Mouse (Mus musculus): ENCODE results near the gene Mapkapk3. TPM values are rescaled to one million over a fixed set of nuclear protein-coding genes. Genes with fewer than 3 reads are reported as not detected.

Mapkapk3 gene
- polyA plus RNA-seq, 1 experiment from 2014 or later = 1.4 TPM

DNA sequence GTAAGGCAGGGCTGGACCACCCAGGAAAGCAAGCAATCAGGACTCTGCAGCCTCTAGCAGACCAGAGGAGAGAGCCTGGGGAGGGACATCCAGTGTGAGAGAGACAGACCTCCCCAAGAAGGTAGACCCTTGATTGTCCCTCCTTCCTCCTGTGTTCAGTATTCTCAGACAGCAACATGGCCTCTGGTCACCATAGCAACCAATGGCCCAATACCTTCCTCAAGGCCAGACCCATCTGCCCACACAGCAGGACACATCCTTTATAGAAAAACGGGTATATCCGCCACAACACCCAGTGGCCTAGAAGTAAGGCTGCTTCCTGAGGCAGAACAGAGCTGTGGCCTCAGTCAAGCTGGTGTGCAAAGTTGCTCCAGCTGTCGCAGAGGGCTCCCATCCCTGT, 34.1 kb downstream of the Mapkapk3 start:
- WGBS = 50% methylated on average over 3 of the region's 3 CpGs
- Histone ChIP-seq H3K36me3 (ENCODE audit: control insufficient read depth, insufficient read depth, low read length) (no peaks in the 10 kb centered on the region), H3K27me3 (replicated peaks; ENCODE audit: control insufficient read depth, insufficient read depth, low read length) (no peaks in the 10 kb centered on the region), H3K9me3 (replicated peaks; ENCODE audit: control insufficient read depth, low read length) (no peaks in the 10 kb centered on the region), H3K4me1 (ENCODE audit: control insufficient read depth, insufficient read depth, low read length) (peaks cover 24% of the 10 kb centered on the region), H3K27ac (ENCODE audit: low read depth, low read length) (peak overlapping the region; percentile 35; the same call in 1 of the 2 replicates), H3K4me3 (ENCODE audit: low read depth, low read length) (no peak overlapping the region), H3K9ac (ENCODE audit: low read length) (no peak overlapping the region), H3K4me2 (ENCODE audit: low read length) (no peak overlapping the region)
- DNase-seq (ENCODE audit: low spot score) (peak; percentile 56), ATAC-seq (no peak)

DNA sequence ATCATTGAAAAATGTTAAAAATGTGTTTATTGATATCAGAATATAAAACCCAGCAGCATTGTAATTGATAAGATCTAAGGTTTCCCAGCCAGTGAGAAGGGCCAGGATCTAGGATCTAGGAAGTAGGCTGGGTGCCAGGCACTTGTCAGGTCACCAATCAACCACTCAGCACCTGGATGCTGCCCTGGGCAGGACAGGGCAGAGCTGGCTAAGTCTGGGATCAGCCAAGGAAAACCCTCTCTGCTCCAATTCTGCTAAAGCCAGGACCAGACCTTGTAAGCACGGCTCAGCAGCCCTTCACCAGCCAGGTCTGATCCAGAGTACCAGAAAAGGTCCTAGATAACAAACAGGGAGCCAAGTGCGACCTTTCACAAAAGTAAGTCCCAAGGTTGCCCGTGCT, 34.8 kb downstream of the Mapkapk3 start:
- Histone ChIP-seq H3K4me3 (ENCODE audit: low read depth, low read length) (no peak overlapping the region), H3K4me2 (ENCODE audit: low read length) (no peak overlapping the region; the same call in 1 of the 2 replicates), H3K4me1 (ENCODE audit: control insufficient read depth, insufficient read depth, low read length) (peaks cover 24% of the 10 kb centered on the region), H3K27me3 (replicated peaks; ENCODE audit: control insufficient read depth, insufficient read depth, low read length) (no peaks in the 10 kb centered on the region), H3K27ac (ENCODE audit: low read depth, low read length) (peak overlapping the region; percentile 62), H3K36me3 (ENCODE audit: control insufficient read depth, insufficient read depth, low read length) (no peaks in the 10 kb centered on the region), H3K9ac (ENCODE audit: low read length) (no peak overlapping the region), H3K9me3 (replicated peaks; ENCODE audit: control insufficient read depth, low read length) (no peaks in the 10 kb centered on the region)
- no peak for ATAC-seq
- 83% methylated on average over 3 of the region's 3 CpGs for WGBS
- DNase-seq (ENCODE audit: low spot score) = no peak

DNA sequence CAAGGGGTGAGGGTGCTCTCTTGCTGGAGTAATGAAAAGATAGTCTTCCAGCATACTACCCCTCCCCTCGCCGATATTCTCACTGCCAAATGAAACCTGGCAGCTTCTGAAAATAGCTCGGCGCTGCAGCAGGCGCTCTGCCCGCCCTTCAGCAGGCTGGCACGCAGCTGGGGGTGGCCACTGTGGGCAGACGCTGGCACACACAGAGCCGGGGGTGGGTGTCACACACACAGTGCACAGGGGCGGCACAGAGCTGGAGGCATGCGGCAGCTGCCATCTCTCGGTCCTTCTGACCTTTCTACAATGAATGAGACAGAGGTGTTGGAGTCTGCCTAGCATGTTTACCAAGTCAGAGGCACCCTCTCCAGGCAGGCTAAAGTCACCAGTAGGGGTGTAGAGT, 35.2 kb downstream of the Mapkapk3 start:
- 47% methylated on average over 12 of the region's 12 CpGs for WGBS
- ATAC-seq = peak; percentile 76; the same call in 1 of the 2 replicates

DNA sequence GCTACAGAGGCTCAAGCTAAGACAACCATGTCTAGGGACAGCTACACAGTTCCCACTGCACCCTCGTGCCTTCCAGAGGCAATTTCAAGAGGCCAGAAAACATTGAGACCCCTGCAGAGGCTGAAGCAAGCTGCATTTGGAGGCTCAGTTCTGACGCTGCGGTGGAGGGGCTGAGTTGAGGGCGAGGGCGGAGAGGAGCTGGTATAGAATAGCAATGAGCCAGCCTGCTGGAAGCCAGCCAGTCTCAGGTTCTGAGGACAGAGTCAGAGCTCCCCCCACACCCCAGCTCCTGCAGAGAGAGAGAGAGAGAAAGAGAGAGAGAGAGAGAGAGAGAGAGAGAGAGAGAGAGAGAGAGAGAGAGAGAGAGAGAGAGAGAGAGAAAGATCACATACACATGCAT, 37.5 kb downstream of the Mapkapk3 start:
- Histone ChIP-seq H3K9me3 (replicated peaks; ENCODE audit: control insufficient read depth, low read length) (no peaks in the 10 kb centered on the region), H3K4me3 (ENCODE audit: low read depth, low read length) (no peak overlapping the region), H3K36me3 (ENCODE audit: control insufficient read depth, insufficient read depth, low read length) (no peaks in the 10 kb centered on the region), H3K27me3 (replicated peaks; ENCODE audit: control insufficient read depth, insufficient read depth, low read length) (no peaks in the 10 kb centered on the region), H3K4me2 (ENCODE audit: low read length) (peak overlapping the region; percentile 29; the same call in 1 of the 2 replicates), H3K4me1 (ENCODE audit: control insufficient read depth, insufficient read depth, low read length) (peaks cover 24% of the 10 kb centered on the region), H3K27ac (ENCODE audit: low read depth, low read length) (peak overlapping the region; percentile 72), H3K9ac (ENCODE audit: low read length) (peak overlapping the region; percentile 46)
- peak; percentile 84 for DNase-seq (ENCODE audit: low spot score)
- ATAC-seq = peak; percentile 79
- 1% methylated on average over 5 of the region's 5 CpGs for WGBS

More for the DNA sequence above, 35.2 kb downstream of the Mapkapk3 start:
- peaks cover 24% of the 10 kb centered on the region for H3K4me1 ChIP-seq (ENCODE audit: control insufficient read depth, insufficient read depth, low read length)
- no peak overlapping the region for H3K9ac ChIP-seq (ENCODE audit: low read length)
- H3K9me3 ChIP-seq (replicated peaks; ENCODE audit: control insufficient read depth, low read length) = no peaks in the 10 kb centered on the region
- no peaks in the 10 kb centered on the region for H3K36me3 ChIP-seq (ENCODE audit: control insufficient read depth, insufficient read depth, low read length)
- H3K4me3 ChIP-seq (ENCODE audit: low read depth, low read length) = no peak overlapping the region
- H3K4me2 ChIP-seq (ENCODE audit: low read length) = no peak overlapping the region; the same call in 1 of the 2 replicates
- H3K27me3 ChIP-seq (replicated peaks; ENCODE audit: control insufficient read depth, insufficient read depth, low read length) = no peaks in the 10 kb centered on the region
- peak overlapping the region; percentile 62 for H3K27ac ChIP-seq (ENCODE audit: low read depth, low read length)
- peak; percentile 80 for DNase-seq (ENCODE audit: low spot score)

DNA sequence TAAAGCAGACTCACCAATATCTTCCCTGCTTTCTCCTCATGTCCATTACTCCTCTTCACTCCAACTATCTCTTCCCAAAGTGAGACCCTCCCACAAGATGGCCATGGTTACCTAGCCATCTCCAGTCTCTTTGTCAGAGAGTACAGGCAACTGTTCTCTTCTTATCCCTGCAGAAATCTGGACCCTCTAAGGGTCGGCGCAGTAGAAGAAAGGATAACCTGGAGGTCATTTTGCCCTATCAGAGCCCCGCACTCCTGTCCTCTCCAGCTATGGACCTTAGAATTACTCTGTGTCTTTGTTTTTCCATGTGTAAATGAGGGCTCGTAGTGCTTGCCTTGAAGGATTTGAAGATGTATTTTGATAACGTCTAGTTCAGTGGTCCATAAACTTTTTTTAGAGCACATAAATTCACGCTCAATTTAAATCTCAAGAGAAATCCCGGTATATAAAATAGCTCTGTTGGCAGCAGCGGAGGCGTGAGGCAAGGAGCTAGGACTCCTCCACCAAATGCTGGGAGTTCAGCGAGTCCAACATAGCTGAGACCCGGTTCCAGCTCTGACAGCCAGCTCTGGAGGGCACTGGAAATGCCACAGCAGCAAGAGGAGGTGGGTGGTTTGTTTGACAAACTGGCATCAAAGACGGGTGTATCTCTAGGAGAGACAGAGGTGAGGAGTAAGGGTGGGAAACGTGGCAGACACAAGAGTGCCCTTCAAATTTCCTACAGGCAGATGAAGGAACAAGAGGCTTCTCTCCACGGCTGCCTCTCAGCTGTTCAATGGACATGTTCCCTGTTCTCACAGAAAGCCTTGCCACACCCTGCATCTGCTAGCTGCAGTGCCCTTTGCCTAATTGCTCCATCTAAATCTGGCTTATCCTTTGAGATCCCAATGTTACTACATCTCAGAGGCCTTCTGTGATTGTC, 39.0 kb downstream of the Mapkapk3 start:
- H3K4me2 ChIP-seq (ENCODE audit: low read length) = no peak overlapping the region
- H3K4me3 ChIP-seq (ENCODE audit: low read depth, low read length) = no peak overlapping the region
- H3K36me3 ChIP-seq (ENCODE audit: control insufficient read depth, insufficient read depth, low read length) = no peaks in the 10 kb centered on the region
- no peak for ATAC-seq
- no peak for DNase-seq (ENCODE audit: low spot score)
- no peak overlapping the region for H3K27ac ChIP-seq (ENCODE audit: low read depth, low read length)
- no peaks in the 10 kb centered on the region for H3K9me3 ChIP-seq (replicated peaks; ENCODE audit: control insufficient read depth, low read length)
- H3K9ac ChIP-seq (ENCODE audit: low read length) = no peak overlapping the region
- 81% methylated on average over 14 of the region's 14 CpGs for WGBS
- H3K27me3 ChIP-seq (replicated peaks; ENCODE audit: control insufficient read depth, insufficient read depth, low read length) = no peaks in the 10 kb centered on the region
- peaks cover 24% of the 10 kb centered on the region for H3K4me1 ChIP-seq (ENCODE audit: control insufficient read depth, insufficient read depth, low read length)

DNA sequence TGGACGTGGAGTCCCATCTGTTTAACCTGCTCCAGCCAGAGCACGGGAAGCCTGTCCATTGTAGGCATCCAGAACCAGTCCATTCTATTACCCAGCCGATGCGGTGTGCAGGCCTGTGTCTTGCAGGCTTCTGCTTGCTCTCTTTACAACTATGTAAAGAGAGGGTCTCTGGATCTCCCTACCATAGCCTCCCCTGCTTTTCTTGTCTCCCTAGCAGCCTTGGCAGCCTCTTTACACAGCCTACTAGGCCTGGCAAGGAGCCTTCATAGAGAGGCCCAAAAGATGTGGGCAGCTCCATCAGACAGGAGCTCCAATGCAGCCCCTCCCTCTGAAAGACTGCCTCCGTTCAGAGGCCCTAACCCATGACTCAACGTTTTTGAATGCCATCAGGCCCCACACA, 40.5 kb downstream of the Mapkapk3 start:
- H3K4me3 ChIP-seq (ENCODE audit: low read depth, low read length) = no peak overlapping the region
- H3K36me3 ChIP-seq (ENCODE audit: control insufficient read depth, insufficient read depth, low read length) = no peaks in the 10 kb centered on the region
- no peak for DNase-seq (ENCODE audit: low spot score)
- no peaks in the 10 kb centered on the region for H3K27me3 ChIP-seq (replicated peaks; ENCODE audit: control insufficient read depth, insufficient read depth, low read length)
- 74% methylated on average over 6 of the region's 6 CpGs for WGBS
- no peak overlapping the region for H3K27ac ChIP-seq (ENCODE audit: low read depth, low read length)
- no peak overlapping the region for H3K4me2 ChIP-seq (ENCODE audit: low read length)
- H3K9me3 ChIP-seq (replicated peaks; ENCODE audit: control insufficient read depth, low read length) = no peaks in the 10 kb centered on the region
- H3K9ac ChIP-seq (ENCODE audit: low read length) = no peak overlapping the region
- peaks cover 11% of the 10 kb centered on the region for H3K4me1 ChIP-seq (ENCODE audit: control insufficient read depth, insufficient read depth, low read length)
- ATAC-seq = no peak

DNA sequence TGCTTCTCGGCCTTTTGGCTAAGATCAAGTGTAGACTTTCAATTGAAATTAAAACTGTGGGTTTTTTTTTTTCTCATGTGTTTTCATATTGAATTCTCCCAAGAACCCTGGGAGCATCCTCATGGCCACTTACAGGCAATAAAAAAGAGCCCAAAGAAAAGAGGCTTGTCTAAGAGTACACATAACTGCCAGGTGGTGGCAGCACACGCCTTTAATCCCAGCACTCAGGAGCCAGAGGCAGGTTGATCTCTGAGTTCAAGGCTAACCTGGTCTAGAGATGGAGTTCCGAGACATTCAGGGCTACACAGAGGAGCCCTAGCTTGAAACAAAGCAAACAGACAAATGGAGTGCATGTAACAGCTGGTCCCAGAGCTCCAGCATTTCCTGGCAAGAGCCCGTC, 43.5 kb downstream of the Mapkapk3 start:
- H3K4me3 ChIP-seq (ENCODE audit: low read depth, low read length) = no peak overlapping the region
- WGBS = 66% methylated on average over 4 of the region's 4 CpGs
- DNase-seq (ENCODE audit: low spot score) (no peak), ATAC-seq (no peak)
- no peaks in the 10 kb centered on the region for H3K4me1 ChIP-seq (ENCODE audit: control insufficient read depth, insufficient read depth, low read length)
- no peak overlapping the region for H3K27ac ChIP-seq (ENCODE audit: low read depth, low read length)
- no peaks in the 10 kb centered on the region for H3K36me3 ChIP-seq (ENCODE audit: control insufficient read depth, insufficient read depth, low read length)
- no peaks in the 10 kb centered on the region for H3K27me3 ChIP-seq (replicated peaks; ENCODE audit: control insufficient read depth, insufficient read depth, low read length)
- H3K9ac ChIP-seq (ENCODE audit: low read length) = no peak overlapping the region
- no peaks in the 10 kb centered on the region for H3K9me3 ChIP-seq (replicated peaks; ENCODE audit: control insufficient read depth, low read length)
- no peak overlapping the region for H3K4me2 ChIP-seq (ENCODE audit: low read length)

DNA sequence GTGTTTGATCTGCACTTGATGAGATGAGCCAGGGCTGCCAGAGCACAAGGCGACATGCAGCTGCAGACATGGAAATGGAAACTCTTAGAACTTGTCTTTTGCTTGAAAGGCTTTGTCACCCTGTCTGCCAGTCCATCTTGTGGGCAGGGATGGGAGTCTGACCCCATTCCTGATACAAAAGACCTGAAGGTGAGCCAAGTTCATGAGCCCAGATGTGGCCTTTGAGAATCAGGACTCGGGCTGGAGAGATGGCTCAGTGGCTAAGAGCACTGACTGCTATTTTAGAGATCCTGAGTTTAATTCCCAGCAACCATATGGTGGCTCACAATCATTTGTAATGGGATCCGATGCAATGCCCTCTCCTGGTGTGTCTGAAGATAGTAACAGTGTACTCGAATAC, 44.4 kb downstream of the Mapkapk3 start:
- Histone ChIP-seq H3K4me1 (ENCODE audit: control insufficient read depth, insufficient read depth, low read length) (no peaks in the 10 kb centered on the region), H3K4me3 (ENCODE audit: low read depth, low read length) (no peak overlapping the region), H3K36me3 (ENCODE audit: control insufficient read depth, insufficient read depth, low read length) (no peaks in the 10 kb centered on the region), H3K27me3 (replicated peaks; ENCODE audit: control insufficient read depth, insufficient read depth, low read length) (no peaks in the 10 kb centered on the region), H3K9ac (ENCODE audit: low read length) (no peak overlapping the region), H3K9me3 (replicated peaks; ENCODE audit: control insufficient read depth, low read length) (no peaks in the 10 kb centered on the region), H3K27ac (ENCODE audit: low read depth, low read length) (no peak overlapping the region), H3K4me2 (ENCODE audit: low read length) (no peak overlapping the region)
- WGBS = 92% methylated on average over 4 of the region's 4 CpGs
- ATAC-seq (no peak), DNase-seq (ENCODE audit: low spot score) (no peak)

DNA sequence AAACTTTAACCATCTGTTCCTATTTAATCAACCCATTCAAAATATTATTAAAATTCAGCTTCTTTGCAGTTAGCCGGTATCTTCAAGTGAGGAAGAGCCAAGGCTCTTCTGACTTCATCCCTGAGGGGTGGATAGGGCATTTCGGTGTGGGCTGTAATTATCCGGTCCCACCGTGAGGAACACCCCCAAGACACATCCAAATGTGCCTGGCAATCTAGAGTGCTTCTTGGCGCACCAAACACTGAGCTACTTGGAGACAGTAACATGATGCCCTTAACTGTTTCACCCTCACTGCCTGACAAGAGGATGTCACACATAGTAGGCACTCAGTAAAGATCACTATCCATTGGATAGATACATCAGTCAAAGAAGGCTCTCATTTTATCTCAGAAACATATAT, 53.5 kb downstream of the Mapkapk3 start:
- Histone ChIP-seq H3K9me3 (replicated peaks; ENCODE audit: control insufficient read depth, low read length) (no peaks in the 10 kb centered on the region), H3K4me1 (ENCODE audit: control insufficient read depth, insufficient read depth, low read length) (no peaks in the 10 kb centered on the region), H3K27ac (ENCODE audit: low read depth, low read length) (no peak overlapping the region), H3K9ac (ENCODE audit: low read length) (no peak overlapping the region), H3K4me2 (ENCODE audit: low read length) (no peak overlapping the region), H3K4me3 (ENCODE audit: low read depth, low read length) (no peak overlapping the region), H3K36me3 (ENCODE audit: control insufficient read depth, insufficient read depth, low read length) (no peaks in the 10 kb centered on the region), H3K27me3 (replicated peaks; ENCODE audit: control insufficient read depth, insufficient read depth, low read length) (peaks cover 21% of the 10 kb centered on the region)
- no peak for DNase-seq (ENCODE audit: low spot score)
- WGBS = 80% methylated on average over 5 of the region's 5 CpGs
- no peak for ATAC-seq
